Mouse (Mus musculus) spleen, adult 2 months (tissue): Measurements from ENCODE around the gene Rorc.

Source experiments
- CTCF ChIP-seq: fragments of 200-500 bp; IDR thresholded peaks from 2 replicates; pipeline ENCODE4 v1.5.1; 2011; ENCODE audit warnings: mild to moderate bottlenecking, inconsistent platforms; ENCODE audit not compliant: insufficient read depth, insufficient read length, insufficient replicate concordance; ENCODE audit errors: extremely low read depth
- POLR2A ChIP-seq: fragments of 200-500 bp; IDR thresholded peaks from 2 replicates; pipeline ENCODE4 v1.6.1; 2011; ENCODE audit warnings: low read depth, low read length, inconsistent platforms

- no peak for TF ChIP-seq POLR2A
- no peak for TF ChIP-seq CTCF
These were observed 20.5 kb downstream of the Rorc start for GRCm38 (mm10) chr3:94393049-94393448.
